Mouse (Mus musculus): ENCODE data around the gene Mterf1a.

GRCm38 (mm10) chr5:3872348-3872747, 21.4 kb downstream of the Mterf1a start:
- TF ChIP-seq CTCF (IDR thresholded peaks at IDR 0.05; ENCODE audit: borderline replicate concordance, control insufficient read depth, extremely low read depth, insufficient read depth, low read length, poor library complexity) (no peak), POLR2A (IDR thresholded peaks at IDR 0.05; ENCODE audit: control insufficient read depth, extremely low read depth, insufficient read depth, low read length, poor library complexity) (no peak)

Data from thymus, adult 2 months (tissue).